Mouse (Mus musculus) intestine, embryonic 14.5 days (tissue): ENCODE results near the gene Zfand3. TPM values are rescaled to one million over a fixed set of nuclear protein-coding genes. Genes with fewer than 3 reads are reported as not detected.

Source experiments
- ATAC-seq: fragments of 200-750 bp; cut with Nextera tagmentation; replicated peaks from 2 replicates; pipeline ENCODE4 v1.8.0; 2017; ENCODE audit warnings: low read depth, moderate number of reproducible peaks, moderate TSS enrichment, moderate library complexity; ENCODE audit not compliant: low FRiP score, low TSS enrichment
- DNase-seq: peaks from one replicate; pipeline ENCODE4 v3.0.0-alpha.2; 2018; ENCODE audit warnings: low spot score
- H3K27ac ChIP-seq: fragments of 300-500 bp; sonication (generic); 2 replicates; pipeline ENCODE4 v1.5.1; 2014; ENCODE audit warnings: low read depth, mild to moderate bottlenecking, control low read depth
- H3K27me3 ChIP-seq: fragments of 300-500 bp; sonication (generic); replicated peaks from 2 replicates; pipeline ENCODE4 v1.6.1; 2014; ENCODE audit warnings: low read length, control low read depth; ENCODE audit not compliant: control insufficient read depth, insufficient read depth
- H3K36me3 ChIP-seq: fragments of 300-500 bp; sonication (generic); 2 replicates; pipeline ENCODE4 v1.6.1; 2014; ENCODE audit warnings: low read length, control low read depth; ENCODE audit not compliant: control insufficient read depth, insufficient read depth
- H3K4me1 ChIP-seq: fragments of 300-500 bp; sonication (generic); replicated peaks from 2 replicates; pipeline ENCODE4 v1.6.1; 2014; ENCODE audit warnings: low read length, control low read depth, mixed read lengths; ENCODE audit not compliant: control insufficient read depth, insufficient read depth
- H3K4me2 ChIP-seq: fragments of 300-500 bp; sonication (generic); 2 replicates; pipeline ENCODE4 v1.6.1; 2014; ENCODE audit warnings: low read length
- H3K4me3 ChIP-seq: fragments of 300-500 bp; sonication (generic); 2 replicates; pipeline ENCODE4 v1.5.1; 2014; ENCODE audit warnings: low read depth, low read length, control low read depth, mixed read lengths
- H3K9ac ChIP-seq: fragments of 300-500 bp; sonication (generic); 2 replicates; pipeline ENCODE4 v1.6.1; 2014; ENCODE audit warnings: mild to moderate bottlenecking, low read length
- H3K9me3 ChIP-seq: fragments of 300-500 bp; sonication (generic); 2 replicates; pipeline ENCODE4 v1.6.1; 2016; ENCODE audit warnings: low read length, control low read depth; ENCODE audit not compliant: control insufficient read depth
- WGBS: fragments of 180-500 bp; shearing (Covaris S2); extraction: QIAGEN DNeasy Blood & Tissue Kit; methylation state at CpG from one replicate; pipeline ENCODE4 v1.1.7; 2014; 5-methylcytosine and 5-hydroxymethylcytosine counted together
- polyA plus RNA-seq: library from polyadenylated mRNA; unstranded; fragments of >200 nt; fragmentation: Nextera tagmentation; extraction: Ambion mirVana; gene quantifications from 2 replicates; pipeline ENCODE4 v1.2.1, GENCODE M21; 2014

Gene Zfand3
- polyA plus RNA-seq, 1 experiment from 2014 or later, result 40.9 TPM

DNA sequence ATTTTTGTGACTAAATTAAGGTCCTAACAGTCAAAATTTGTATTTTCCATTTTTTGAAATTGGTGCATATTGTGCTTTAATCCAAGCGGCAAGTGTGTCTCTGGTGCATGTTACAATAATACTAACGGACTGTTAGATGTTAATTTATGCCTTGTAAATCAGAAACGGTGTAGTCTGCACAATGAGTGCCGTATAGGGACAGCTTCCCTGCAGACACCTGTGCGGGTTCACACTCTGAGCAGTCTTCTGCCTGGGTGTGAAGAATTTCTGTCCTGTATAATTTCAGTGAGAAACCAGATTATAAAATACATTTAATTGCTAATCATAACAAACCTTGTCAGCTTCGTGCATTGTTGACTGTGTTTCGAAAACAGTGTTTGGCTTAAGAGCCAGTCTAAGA lies 124.7 kb downstream of the Zfand3 start:
- ATAC-seq, result no peak

DNA sequence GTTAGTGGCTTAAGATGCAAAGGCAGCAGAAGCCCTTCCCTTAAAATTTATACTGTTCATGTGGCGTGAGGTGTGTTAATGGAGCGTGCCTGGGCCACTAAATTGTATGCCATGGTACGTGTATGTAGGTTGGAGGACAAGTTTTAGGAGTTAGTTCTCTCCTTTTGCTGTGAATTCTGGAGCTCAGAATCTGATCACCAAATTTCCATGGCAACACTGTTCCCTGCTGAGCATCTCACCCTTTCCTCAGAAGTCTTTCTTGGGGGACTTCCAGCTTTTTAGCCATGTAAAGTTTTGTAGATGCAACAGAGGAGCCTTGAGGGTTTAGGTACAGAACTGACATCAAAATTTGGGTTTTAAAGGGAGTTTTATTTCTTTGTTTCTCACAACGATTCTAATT lies 125.8 kb downstream of the Zfand3 start:
- Histone ChIP-seq H3K4me1 (peaks cover 20% of the 10 kb centered on the region; the same call in 1 of the 2 replicates), H3K4me3 (no peak overlapping the region), H3K36me3 (peaks cover under 1% of the 10 kb centered on the region; the same call in 1 of the 2 replicates), H3K9ac (no peak overlapping the region), H3K27me3 (no peaks in the 10 kb centered on the region), H3K4me2 (no peak overlapping the region), H3K9me3 (no peaks in the 10 kb centered on the region), H3K27ac (no peak overlapping the region)
- WGBS, result 89% methylated on average over 4 of the region's 4 CpGs
- no peak for DNase-seq
- ATAC-seq, result no peak

More for the DNA sequence above, 124.7 kb downstream of the Zfand3 start:
- Histone ChIP-seq H3K4me1 (peaks cover 17% of the 10 kb centered on the region; the same call in 1 of the 2 replicates), H3K9me3 (no peaks in the 10 kb centered on the region), H3K4me2 (no peak overlapping the region), H3K27me3 (no peaks in the 10 kb centered on the region), H3K9ac (no peak overlapping the region), H3K36me3 (no peaks in the 10 kb centered on the region), H3K27ac (no peak overlapping the region), H3K4me3 (no peak overlapping the region)
- WGBS, result 72% methylated on average over 7 of the region's 7 CpGs
- DNase-seq, result no peak

DNA sequence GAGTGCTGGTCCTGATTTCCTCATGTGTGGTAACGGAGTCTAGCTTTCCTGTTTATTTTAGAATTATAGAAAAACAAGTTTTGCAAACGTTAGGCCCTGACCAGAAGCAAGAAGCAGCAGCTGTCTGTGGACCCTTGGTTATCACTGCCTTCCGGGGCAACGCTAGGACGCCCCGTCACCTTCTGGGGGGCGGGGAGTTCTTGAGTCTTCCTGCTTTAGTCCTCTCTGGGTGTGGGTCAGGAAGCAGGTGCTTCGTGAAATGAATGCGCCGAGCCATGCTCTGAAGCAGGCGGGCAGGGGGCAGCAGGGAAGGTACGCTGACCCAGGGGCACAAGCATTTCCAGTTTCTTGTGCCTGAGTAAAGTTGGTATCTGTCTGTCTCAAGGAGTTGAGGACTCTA lies 129.1 kb downstream of the Zfand3 start:
- Histone ChIP-seq H3K4me2 (no peak overlapping the region), H3K9ac (no peak overlapping the region), H3K27ac (peak overlapping the region; percentile 27; the same call in 1 of the 2 replicates), H3K36me3 (peaks cover 10% of the 10 kb centered on the region), H3K27me3 (no peaks in the 10 kb centered on the region), H3K4me1 (peaks cover 26% of the 10 kb centered on the region), H3K9me3 (no peaks in the 10 kb centered on the region), H3K4me3 (no peak overlapping the region)
- 68% methylated on average over 12 of the region's 12 CpGs for WGBS
- no peak for ATAC-seq
- DNase-seq, result no peak

DNA sequence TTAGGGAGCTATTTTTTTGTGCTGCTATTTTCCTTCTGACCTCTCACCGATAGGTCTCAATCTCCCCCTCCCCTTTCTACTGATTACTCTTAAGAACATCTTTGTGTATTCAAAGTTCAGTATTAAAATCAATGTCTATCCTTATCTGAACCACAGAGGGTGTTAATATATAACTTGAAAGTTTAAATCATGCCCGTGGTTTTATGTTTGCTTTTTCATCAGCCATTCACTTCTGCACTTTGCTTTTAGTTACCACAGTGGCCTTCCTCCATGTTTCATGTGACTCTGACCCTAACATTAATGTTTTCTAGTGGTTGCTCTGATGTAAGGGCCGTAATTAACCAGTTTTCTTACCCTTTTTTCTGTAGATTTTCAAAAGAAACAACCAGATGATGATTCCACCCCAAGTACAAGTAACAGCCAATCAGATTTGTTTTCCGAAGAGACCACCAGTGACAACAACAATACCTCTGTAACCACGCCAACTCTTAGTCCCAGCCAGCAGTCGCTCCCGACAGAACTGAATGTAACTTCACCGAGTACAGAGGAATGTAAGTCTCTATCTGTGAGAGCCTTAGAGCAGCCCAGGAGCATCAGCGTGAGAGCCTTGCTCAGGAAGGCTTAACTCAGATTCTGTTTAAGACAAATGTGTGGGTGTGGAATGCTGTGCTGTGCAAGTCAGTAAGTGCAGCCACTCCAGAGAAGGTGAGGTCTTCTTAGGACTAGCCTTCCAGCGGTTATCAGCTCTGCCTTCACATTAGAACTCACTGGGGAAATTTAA lies 130.6 kb downstream of the Zfand3 start:
- Histone ChIP-seq H3K27me3 (no peaks in the 10 kb centered on the region), H3K9me3 (no peaks in the 10 kb centered on the region), H3K4me3 (no peak overlapping the region), H3K36me3 (peaks cover 10% of the 10 kb centered on the region), H3K27ac (peak overlapping the region; percentile 7; the same call in 1 of the 2 replicates), H3K9ac (no peak overlapping the region), H3K4me2 (peak overlapping the region; percentile 1), H3K4me1 (peaks cover 24% of the 10 kb centered on the region)
- no peak for ATAC-seq
- WGBS, result 65% methylated on average over 10 of the region's 10 CpGs
- no peak for DNase-seq

DNA sequence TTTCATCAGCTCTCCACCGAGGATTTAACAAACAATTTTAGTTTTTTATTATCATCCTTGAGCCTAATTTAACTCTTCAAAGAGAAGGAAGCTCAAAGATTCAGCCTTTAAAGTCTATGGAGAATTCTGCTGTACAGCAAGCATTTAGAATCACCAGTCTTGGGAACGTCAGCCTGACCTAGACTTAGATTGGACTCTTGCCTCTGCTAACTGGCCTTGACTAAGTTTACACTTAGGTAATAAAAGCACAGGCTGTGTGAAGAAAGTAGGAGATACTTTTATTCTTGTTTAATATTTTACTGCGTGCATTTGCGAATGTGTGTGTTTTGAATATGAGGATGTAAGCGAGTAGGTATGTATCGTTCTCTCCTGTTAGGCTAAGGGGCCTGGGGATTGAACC lies 131.4 kb downstream of the Zfand3 start:
- WGBS, result 63% methylated on average over 6 of the region's 6 CpGs
- Histone ChIP-seq H3K36me3 (peaks cover 10% of the 10 kb centered on the region), H3K27me3 (no peaks in the 10 kb centered on the region), H3K4me2 (peak overlapping the region; percentile 1), H3K4me1 (peaks cover 23% of the 10 kb centered on the region), H3K9me3 (no peaks in the 10 kb centered on the region), H3K9ac (no peak overlapping the region), H3K27ac (peak overlapping the region; percentile 43), H3K4me3 (no peak overlapping the region)
- ATAC-seq (no peak), DNase-seq (no peak)

DNA sequence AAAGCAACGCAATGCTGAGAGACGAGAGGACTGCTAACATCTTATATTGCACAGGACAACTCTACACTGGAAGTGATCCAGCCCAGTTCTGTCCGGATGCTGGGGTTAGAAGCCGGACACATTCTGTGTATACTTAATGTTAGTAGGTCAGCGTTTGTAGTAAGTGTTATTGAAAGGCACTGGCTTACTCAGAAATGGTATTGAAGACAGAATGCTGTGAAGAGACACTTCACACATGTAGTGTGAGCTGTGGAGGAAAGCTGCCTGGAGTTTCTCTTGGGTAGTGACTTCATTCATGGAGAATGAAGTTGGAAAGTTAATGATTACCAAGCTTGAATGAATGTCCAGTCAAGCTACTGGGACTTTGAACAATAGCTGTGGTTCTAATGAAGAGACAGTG lies 132.2 kb downstream of the Zfand3 start:
- 0 out of 2 replicates have a peak overlapping the region, but pooled peaks have one; percentile 11 for H3K4me2 ChIP-seq
- H3K9ac ChIP-seq, result no peak overlapping the region
- H3K4me1 ChIP-seq, result peaks cover 23% of the 10 kb centered on the region
- no peaks in the 10 kb centered on the region for H3K9me3 ChIP-seq
- 66% methylated on average over 5 of the region's 5 CpGs for WGBS
- no peak overlapping the region for H3K4me3 ChIP-seq
- peak overlapping the region; percentile 65; the same call in 1 of the 2 replicates for H3K27ac ChIP-seq
- peaks cover 10% of the 10 kb centered on the region for H3K36me3 ChIP-seq
- H3K27me3 ChIP-seq, result no peaks in the 10 kb centered on the region
- 0 out of 2 replicates have a peak, but pooled peaks have one; percentile 9 for ATAC-seq
- DNase-seq, result no peak

DNA sequence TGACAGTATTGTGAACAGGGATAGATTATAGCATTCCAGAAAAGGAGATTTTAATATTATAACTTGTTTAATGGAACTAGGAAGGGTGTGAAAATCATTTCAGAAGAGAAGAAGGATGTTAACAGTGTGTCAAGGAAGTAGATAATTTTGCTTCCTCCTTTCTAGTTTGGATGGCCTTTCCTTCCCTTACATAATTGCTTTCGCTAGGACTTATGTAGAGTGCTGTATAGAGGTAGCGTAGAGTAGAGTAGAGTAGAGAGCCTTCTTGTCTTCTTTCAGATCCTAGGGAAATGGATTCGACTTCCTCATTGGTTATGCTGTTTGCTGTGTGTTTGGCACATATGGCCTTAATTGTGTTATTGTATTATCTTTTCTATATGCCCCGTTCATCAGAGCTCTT lies 132.6 kb downstream of the Zfand3 start:
- H3K27ac ChIP-seq, result peak overlapping the region; percentile 54; the same call in 1 of the 2 replicates
- no peak for DNase-seq
- no peaks in the 10 kb centered on the region for H3K27me3 ChIP-seq
- H3K36me3 ChIP-seq, result peaks cover 10% of the 10 kb centered on the region
- no peak overlapping the region for H3K4me3 ChIP-seq
- ATAC-seq, result no peak
- no peak overlapping the region for H3K9ac ChIP-seq
- H3K4me1 ChIP-seq, result peaks cover 23% of the 10 kb centered on the region
- H3K4me2 ChIP-seq, result no peak overlapping the region
- no peaks in the 10 kb centered on the region for H3K9me3 ChIP-seq
- WGBS, result 73% methylated on average over 4 of the region's 4 CpGs

DNA sequence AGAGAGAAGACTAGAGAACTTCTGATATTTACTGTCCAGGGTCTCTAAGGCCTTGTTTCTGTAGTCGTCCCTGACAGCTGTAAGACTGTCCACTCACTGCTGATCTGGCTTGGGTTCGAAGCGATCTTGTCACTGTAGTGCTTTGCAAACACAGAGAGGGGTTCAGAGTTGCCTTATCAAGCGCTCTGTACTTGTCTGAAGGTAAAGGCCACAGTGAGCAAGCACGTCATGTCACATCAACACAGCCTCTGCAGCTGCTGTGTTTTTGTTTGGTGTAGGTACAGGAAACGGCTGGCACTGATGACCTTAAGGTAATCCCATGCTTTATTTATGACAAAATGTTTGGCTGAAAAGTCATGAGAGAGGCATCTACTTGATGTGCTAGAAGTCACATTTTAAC lies 139.6 kb downstream of the Zfand3 start:
- no peaks in the 10 kb centered on the region for H3K36me3 ChIP-seq
- 63% methylated on average over 6 of the region's 6 CpGs for WGBS
- no peak overlapping the region for H3K27ac ChIP-seq
- no peak overlapping the region for H3K9ac ChIP-seq
- H3K9me3 ChIP-seq, result no peaks in the 10 kb centered on the region
- no peak overlapping the region for H3K4me3 ChIP-seq
- no peak for DNase-seq
- ATAC-seq, result no peak
- H3K4me1 ChIP-seq, result peaks cover 5% of the 10 kb centered on the region
- no peaks in the 10 kb centered on the region for H3K27me3 ChIP-seq
- H3K4me2 ChIP-seq, result no peak overlapping the region
